Mouse (Mus musculus) liver, embryonic 13.5 days (tissue): ENCODE measurements around the gene Hmx3. TPM values are rescaled to one million over a fixed set of nuclear protein-coding genes. Genes with fewer than 3 reads are reported as not detected.

Experiments used
- ATAC-seq: fragments of 200-750 bp; cut with Nextera tagmentation; 2 replicates; pipeline ENCODE4 v1.8.0; 2017; ENCODE audit warnings: low read depth, mild to moderate bottlenecking, moderate number of reproducible peaks, moderate library complexity
- DNase-seq: peaks from one replicate; pipeline ENCODE4 v3.0.0; 2022
- H3K27ac ChIP-seq: fragments of 300-500 bp; sonication (generic); 2 replicates; pipeline ENCODE4 v1.5.1; 2015; ENCODE audit warnings: moderate library complexity, mild to moderate bottlenecking, inconsistent platforms
- H3K27me3 ChIP-seq: fragments of 300-500 bp; sonication (generic); 2 replicates; pipeline ENCODE4 v1.6.1; 2015; ENCODE audit warnings: mild to moderate bottlenecking, inconsistent platforms
- H3K36me3 ChIP-seq: fragments of 300-500 bp; sonication (generic); 2 replicates; pipeline ENCODE4 v1.6.1; 2015; ENCODE audit warnings: mild to moderate bottlenecking, inconsistent platforms
- H3K4me1 ChIP-seq: fragments of 300-500 bp; sonication (generic); replicated peaks from 2 replicates; pipeline ENCODE4 v1.6.1; 2015; ENCODE audit warnings: inconsistent platforms
- H3K4me2 ChIP-seq: fragments of 300-500 bp; sonication (generic); 2 replicates; pipeline ENCODE4 v1.6.1; 2015; ENCODE audit warnings: inconsistent platforms, mild to moderate bottlenecking, moderate library complexity
- H3K4me3 ChIP-seq: fragments of 300-500 bp; sonication (generic); replicated peaks from 2 replicates; pipeline ENCODE4 v1.5.1; 2015; ENCODE audit warnings: mild to moderate bottlenecking, inconsistent platforms
- H3K9ac ChIP-seq: fragments of 300-500 bp; sonication (generic); 2 replicates; pipeline ENCODE4 v1.6.1; 2015; ENCODE audit warnings: mild to moderate bottlenecking, inconsistent platforms
- H3K9me3 ChIP-seq: fragments of 300-500 bp; sonication (generic); replicated peaks from 2 replicates; pipeline ENCODE4 v1.6.1; 2016; ENCODE audit warnings: inconsistent platforms
- WGBS: fragments of 180-500 bp; shearing (Covaris S2); methylation state at CpG from one replicate; pipeline ENCODE4 v1.1.7; 2015; ENCODE audit not compliant: insufficient replicate concordance; 5-methylcytosine and 5-hydroxymethylcytosine counted together
- polyA plus RNA-seq: library from polyadenylated mRNA; unstranded; fragments of >200 nt; fragmentation: Nextera tagmentation; extraction: Ambion mirVana; gene quantifications from 2 replicates; pipeline ENCODE4 v1.2.1, GENCODE M21; 2015

The Hmx3 gene
- not detected in 2 replicates for polyA plus RNA-seq

DNA sequence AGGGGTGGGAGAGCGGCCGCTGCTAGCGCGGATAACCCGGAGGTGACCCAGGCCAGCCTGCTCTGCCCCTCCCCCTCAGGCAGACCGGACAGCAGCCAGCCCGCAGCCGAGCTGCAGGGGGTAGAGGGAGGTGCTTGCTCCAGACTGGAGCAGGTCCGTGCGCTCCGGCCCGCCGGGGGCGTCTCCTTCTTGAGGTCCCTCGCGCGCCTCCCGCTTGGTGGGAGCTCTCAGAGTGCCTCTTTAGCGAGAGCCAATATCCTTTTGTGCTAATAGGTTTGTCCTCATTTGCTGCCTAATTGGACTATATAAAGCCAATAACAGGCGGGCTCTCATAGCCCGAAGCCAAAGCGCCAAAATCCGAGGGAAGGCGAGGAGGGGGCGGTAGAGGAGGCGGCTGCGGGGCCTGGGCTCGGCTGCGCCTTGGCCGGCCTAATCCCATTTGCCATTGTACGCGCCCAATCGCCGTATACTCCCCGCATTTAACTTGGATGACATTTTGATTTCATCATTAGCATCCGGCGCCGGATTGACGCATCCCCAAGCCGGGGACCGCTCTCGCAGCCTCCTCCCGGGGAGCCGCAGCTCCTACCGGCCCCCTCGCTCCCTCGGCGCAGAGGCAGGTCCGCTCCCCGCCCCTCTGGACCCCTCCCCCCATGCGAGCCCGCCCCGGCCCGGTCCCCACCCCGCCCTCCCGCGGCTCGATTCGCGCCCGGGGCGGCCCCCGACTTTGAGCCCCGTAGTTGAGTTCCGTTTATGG, at the start of gene Hmx3:
Gene Hmx3 (plus strand): TSS at position 753 of the 757 bp plus-strand sequence.
- ATAC-seq (no peak), DNase-seq (no peak)
- Histone ChIP-seq H3K9me3 (no peaks in the 10 kb centered on the region), H3K36me3 (no peaks in the 10 kb centered on the region), H3K27me3 (peaks cover 100% of the 10 kb centered on the region), H3K9ac (no peak within 1 kb of the TSS), H3K27ac (no peak within 1 kb of the TSS), H3K4me1 (peaks cover 18% of the 10 kb centered on the region), H3K4me3 (peak within 1 kb of the TSS; percentile 37), H3K4me2 (peak within 1 kb of the TSS; percentile 53)
- under 1% methylated on average over 64 of the region's 65 CpGs for WGBS

DNA sequence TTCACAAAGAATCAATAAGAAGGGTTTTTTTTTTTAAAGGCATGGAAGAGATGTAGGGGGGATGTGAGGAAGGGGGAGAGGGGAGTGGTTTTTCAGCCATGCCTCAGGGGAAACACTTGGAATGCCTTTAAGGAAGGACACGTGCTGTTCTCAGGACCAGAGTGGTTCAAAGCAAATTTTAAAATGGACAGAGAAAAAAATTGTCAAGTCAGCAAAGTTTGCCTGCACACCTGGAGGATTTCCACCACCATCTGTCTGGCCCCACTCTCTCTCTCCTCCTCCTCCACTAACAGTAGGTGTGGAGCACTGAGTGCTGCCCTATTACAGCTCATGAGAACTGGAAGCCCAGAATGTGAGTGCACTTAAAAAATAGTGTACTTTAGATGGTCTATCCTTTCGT, 38.9 kb upstream of the Hmx3 start:
- Histone ChIP-seq H3K27ac (no peak overlapping the region), H3K4me1 (no peaks in the 10 kb centered on the region), H3K36me3 (no peaks in the 10 kb centered on the region), H3K4me3 (no peak overlapping the region), H3K4me2 (no peak overlapping the region), H3K9ac (no peak overlapping the region), H3K9me3 (no peaks in the 10 kb centered on the region), H3K27me3 (no peaks in the 10 kb centered on the region)
- no peak for DNase-seq
- ATAC-seq, result no peak
- 57% methylated on average over 2 of the region's 2 CpGs for WGBS

DNA sequence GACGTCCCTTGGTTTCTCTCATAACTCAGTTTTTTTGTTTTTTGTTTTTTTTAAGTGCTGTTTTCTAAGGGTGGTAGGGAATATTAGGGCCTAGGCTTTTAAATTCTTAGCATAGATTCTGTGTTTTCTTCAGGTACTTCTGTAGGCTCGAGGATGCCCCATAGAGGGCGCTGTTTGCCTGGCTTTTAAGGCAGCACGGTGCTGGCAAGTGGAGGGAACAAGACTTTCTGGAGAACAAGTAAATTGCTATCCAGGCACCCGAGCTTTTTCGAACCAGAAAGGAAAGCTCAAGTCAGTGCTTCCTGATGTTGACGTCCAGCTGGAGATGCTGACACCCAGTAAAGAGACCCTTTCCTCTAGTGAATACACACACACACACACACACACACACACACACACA, 2.7 kb upstream of the Hmx3 start:
- Histone ChIP-seq H3K27me3 (peaks cover 82% of the 10 kb centered on the region), H3K4me3 (no peak overlapping the region), H3K9ac (no peak overlapping the region), H3K9me3 (no peaks in the 10 kb centered on the region), H3K4me1 (peaks cover 18% of the 10 kb centered on the region), H3K4me2 (no peak overlapping the region), H3K36me3 (no peaks in the 10 kb centered on the region), H3K27ac (no peak overlapping the region)
- DNase-seq (peak; percentile 47), ATAC-seq (no peak)
- 0% methylated on average over 7 of the region's 7 CpGs for WGBS

DNA sequence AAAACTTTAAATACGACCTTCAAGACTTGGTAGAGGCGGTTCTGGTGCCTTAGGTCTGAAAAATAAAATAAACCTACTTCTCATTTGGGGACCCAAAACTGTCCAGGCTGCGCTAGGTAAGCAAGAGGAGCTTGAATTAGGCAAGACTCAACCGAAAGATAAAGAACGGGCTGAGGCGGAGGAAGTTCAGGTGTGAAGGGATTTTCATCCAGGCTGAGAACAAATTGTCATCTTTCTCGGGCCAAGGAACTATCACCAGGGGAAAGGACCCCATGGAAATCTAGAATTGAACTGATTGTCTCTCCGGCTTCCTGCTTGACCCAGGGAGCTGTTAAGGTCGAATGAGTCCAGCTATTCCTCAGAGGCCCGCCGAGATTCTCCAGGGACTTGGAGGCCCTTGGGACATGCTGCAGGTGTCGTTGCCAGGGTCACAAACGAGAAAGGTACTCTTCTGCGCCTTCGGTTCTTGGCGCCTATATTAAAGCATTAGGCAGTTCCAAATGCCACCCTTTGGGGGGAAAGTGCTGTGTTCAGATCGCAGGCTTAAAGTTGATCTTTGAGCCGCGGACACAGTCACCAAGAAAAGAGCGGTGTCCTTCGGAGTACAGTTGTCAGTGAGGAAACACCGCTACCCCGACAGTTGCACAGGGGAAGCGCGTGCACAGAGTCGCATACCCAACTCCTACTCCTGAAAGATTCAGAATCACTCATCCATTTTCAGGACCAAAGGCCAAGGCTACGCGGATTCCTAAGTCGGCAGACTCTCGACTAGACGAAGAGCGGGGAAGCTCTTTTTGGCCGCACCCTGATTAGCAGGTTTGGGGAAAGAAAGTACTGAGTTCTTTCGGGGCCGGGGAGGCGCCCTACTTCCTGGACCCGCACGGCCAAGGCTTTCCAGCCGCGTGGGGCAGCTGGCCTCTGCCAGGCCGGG, 1.2 kb upstream of the Hmx3 start:
- 3% methylated on average over 41 of the region's 41 CpGs for WGBS
- H3K27ac ChIP-seq, result no peak overlapping the region
- peak overlapping the region; percentile 53 for H3K4me2 ChIP-seq
- H3K9me3 ChIP-seq, result no peaks in the 10 kb centered on the region
- DNase-seq (no peak), ATAC-seq (no peak)
- H3K9ac ChIP-seq, result no peak overlapping the region
- no peaks in the 10 kb centered on the region for H3K36me3 ChIP-seq
- H3K27me3 ChIP-seq, result peaks cover 96% of the 10 kb centered on the region
- H3K4me1 ChIP-seq, result peaks cover 18% of the 10 kb centered on the region
- H3K4me3 ChIP-seq, result peak overlapping the region; percentile 37; the same call in 1 of the 2 replicates

DNA sequence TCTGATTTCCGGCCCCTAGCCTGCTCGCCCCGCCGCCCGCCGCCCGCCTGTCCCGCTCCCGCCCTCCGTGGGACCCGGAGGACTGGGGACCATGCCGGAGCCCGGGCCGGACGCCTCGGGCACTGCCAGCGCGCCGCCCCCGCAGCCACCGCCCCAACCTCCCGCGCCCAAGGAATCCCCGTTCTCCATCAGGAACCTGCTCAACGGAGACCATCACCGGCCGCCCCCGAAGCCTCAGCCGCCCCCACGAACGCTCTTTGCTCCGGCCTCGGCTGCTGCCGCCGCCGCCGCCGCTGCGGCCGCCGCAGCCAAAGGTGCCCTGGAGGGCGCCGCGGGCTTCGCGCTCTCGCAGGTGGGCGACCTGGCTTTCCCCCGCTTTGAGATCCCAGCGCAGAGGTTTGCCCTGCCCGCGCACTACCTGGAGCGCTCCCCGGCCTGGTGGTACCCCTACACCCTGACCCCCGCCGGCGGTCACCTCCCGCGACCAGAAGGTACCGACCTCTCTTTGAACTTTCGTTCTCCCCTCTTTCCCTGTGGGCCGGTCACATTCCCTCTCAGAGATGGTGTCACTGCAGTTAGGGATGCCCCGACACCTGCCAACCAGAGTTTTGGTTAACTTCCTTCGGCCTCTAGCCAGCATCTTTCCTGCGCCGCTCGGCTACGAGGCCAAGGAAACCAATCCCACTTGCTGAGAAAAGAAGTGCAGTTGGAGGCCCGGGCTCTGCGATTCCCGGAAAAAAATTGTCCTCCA, 380 bp downstream of the Hmx3 start:
- 2% methylated on average over 68 of the region's 71 CpGs for WGBS

DNA sequence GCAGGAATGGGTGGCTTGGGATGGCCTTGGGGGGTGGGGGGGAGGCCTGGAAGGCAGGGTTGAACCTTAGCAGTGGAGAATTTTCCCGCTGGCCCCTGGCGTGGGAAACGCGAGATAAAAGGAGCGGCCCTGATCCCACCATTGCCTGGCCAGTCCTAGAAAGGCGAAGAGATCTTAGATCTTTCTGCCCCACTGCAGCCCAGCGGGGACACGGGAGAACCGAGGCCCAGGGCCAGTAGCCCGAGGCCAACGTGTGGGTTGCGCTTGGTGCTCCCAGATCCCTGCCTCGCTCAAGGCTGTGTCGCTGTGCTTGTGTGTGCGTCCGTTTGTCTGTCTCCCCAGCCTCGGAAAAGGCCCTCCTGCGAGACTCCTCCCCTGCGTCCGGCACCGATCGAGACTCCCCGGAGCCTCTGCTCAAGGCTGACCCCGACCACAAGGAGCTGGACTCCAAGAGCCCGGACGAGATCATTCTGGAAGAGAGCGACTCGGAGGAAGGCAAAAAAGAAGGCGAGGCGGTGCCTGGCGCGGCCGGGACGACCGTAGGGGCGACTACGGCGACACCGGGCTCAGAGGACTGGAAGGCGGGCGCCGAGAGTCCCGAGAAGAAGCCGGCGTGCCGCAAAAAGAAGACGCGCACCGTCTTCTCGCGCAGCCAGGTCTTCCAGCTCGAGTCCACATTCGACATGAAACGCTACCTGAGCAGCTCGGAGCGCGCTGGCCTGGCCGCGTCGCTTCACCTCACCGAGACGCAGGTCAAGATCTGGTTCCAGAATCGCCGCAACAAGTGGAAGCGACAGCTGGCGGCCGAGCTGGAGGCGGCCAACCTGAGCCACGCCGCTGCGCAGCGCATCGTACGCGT, 1.2 kb downstream of the Hmx3 start:
- H3K4me1 ChIP-seq, result peaks cover 18% of the 10 kb centered on the region
- no peak overlapping the region for H3K27ac ChIP-seq
- no peak for ATAC-seq
- H3K27me3 ChIP-seq, result peaks cover 100% of the 10 kb centered on the region
- H3K36me3 ChIP-seq, result no peaks in the 10 kb centered on the region
- H3K4me3 ChIP-seq, result peak overlapping the region; percentile 37
- no peak overlapping the region for H3K9ac ChIP-seq
- peak overlapping the region; percentile 53 for H3K4me2 ChIP-seq
- 2% methylated on average over 75 of the region's 75 CpGs for WGBS
- no peaks in the 10 kb centered on the region for H3K9me3 ChIP-seq
- DNase-seq, result no peak

More for the DNA sequence above, 380 bp downstream of the Hmx3 start:
- H3K4me2 ChIP-seq, result peak overlapping the region; percentile 53
- no peak overlapping the region for H3K27ac ChIP-seq
- H3K9me3 ChIP-seq, result no peaks in the 10 kb centered on the region
- peaks cover 18% of the 10 kb centered on the region for H3K4me1 ChIP-seq
- no peak for ATAC-seq
- DNase-seq, result no peak
- no peak overlapping the region for H3K9ac ChIP-seq
- H3K27me3 ChIP-seq, result peaks cover 100% of the 10 kb centered on the region
- H3K36me3 ChIP-seq, result no peaks in the 10 kb centered on the region
- H3K4me3 ChIP-seq, result peak overlapping the region; percentile 37

DNA sequence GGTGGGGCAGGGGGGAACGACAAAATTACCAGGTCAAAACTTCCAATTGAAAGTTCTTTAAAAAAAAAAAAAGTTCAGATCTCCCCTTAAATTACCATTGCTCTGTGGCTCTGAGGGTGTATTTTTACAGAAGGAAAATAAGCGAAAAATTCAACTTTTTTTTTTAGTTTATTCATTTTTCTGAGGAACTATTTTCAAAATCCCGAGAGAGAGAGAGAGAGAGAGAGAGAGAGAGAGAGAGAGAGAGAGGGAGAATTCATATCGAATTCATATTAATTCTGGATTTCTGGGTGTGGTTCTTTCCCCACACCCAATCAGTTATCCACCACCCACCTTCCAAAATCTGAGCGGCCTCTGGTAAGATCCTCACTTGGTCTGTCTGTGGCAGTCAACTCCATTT, 2.2 kb downstream of the Hmx3 start:
- no peaks in the 10 kb centered on the region for H3K9me3 ChIP-seq
- DNase-seq, result no peak

DNA sequence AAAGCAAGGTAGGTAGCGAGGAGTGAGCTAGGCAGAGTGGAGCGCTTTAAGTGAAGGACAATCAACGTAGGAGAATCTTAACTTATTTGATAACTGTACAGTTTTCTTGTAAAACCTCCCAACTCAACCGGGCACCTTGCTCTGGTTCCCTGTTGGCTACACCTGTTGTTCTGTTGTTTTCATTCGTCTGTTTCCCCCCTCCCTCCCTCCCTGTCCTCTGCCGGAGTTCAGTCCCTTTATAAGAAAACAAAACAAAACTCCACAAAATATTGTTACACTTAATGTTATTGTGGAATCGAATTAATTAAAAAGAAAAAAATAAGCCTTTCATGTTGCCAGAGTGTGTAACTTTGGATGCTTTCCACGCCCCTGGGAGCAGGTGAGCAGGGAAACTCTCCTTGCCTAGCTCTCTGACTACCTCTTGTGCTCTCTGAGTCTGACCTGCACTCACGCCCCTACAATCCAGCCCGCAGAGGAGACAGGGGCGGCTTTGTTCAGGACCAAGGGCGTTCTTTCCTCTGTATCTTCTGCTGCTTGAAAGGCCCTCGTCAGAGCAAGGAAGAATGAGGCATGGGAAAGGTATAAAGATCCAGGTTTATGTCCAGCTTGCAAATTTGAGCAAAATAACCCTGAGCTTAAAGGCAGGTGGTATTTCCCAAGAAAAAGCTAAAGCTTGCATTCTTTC, 3.2 kb downstream of the Hmx3 start:
- Histone ChIP-seq H3K4me1 (peaks cover 18% of the 10 kb centered on the region), H3K36me3 (no peaks in the 10 kb centered on the region), H3K27me3 (peaks cover 100% of the 10 kb centered on the region), H3K4me2 (no peak overlapping the region), H3K9me3 (no peaks in the 10 kb centered on the region), H3K4me3 (no peak overlapping the region), H3K27ac (no peak overlapping the region), H3K9ac (no peak overlapping the region)
- ATAC-seq (no peak), DNase-seq (no peak)
- WGBS, result 3% methylated on average over 13 of the region's 13 CpGs

More for the DNA sequence above, 2.2 kb downstream of the Hmx3 start:
- under 1% methylated on average over 5 of the region's 5 CpGs for WGBS
- no peak overlapping the region for H3K4me3 ChIP-seq
- H3K27ac ChIP-seq, result no peak overlapping the region
- no peak overlapping the region for H3K9ac ChIP-seq
- no peak overlapping the region for H3K4me2 ChIP-seq
- peaks cover 18% of the 10 kb centered on the region for H3K4me1 ChIP-seq
- ATAC-seq, result no peak
- H3K27me3 ChIP-seq, result peaks cover 100% of the 10 kb centered on the region
- H3K36me3 ChIP-seq, result no peaks in the 10 kb centered on the region

DNA sequence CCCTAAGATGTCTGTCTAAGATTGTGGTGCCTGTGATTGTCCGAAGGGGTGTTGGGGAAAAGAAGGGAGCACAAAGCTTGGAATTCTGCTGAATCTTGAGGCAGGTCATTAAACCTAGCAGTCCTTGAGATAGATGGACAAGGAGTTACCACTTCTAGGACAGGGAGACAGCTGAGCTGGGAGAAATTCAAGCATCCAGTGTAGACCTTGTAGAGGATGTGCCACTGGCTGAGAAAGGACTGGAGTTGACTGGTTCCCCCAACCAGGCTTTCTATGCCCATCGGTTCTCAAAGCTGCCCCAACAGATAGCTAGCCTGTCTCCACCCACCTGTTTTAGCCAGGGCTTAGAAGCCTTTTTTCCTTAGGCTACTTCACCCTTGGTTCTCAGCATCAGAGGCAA, 3.8 kb downstream of the Hmx3 start:
- H3K36me3 ChIP-seq, result no peaks in the 10 kb centered on the region
- no peak for DNase-seq
- peaks cover 18% of the 10 kb centered on the region for H3K4me1 ChIP-seq

DNA sequence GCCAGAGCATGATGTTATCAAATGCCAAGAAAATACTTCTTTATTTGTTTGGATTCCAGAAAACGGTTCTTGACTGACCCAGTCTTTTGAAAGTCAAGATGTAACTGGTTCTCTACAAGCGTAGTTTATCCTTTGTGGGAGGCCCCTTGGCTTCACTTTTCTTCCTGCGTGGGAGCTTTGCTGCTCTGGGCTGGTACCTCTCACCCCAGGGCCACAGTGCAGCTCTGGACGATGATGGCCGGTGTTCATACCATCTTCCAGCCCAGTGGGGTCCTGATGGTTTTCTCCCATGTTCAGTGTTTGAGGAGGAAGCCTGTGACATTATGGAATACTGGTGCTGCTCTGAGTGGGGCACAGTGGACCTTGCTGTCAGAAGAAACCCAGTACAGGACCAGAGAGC, 4.8 kb downstream of the Hmx3 start:
- DNase-seq (no peak), ATAC-seq (no peak)
- 2% methylated on average over 5 of the region's 5 CpGs for WGBS
- Histone ChIP-seq H3K9ac (no peak overlapping the region), H3K27me3 (peaks cover 100% of the 10 kb centered on the region), H3K4me3 (no peak overlapping the region), H3K36me3 (no peaks in the 10 kb centered on the region), H3K4me1 (peaks cover 12% of the 10 kb centered on the region), H3K27ac (no peak overlapping the region), H3K4me2 (no peak overlapping the region), H3K9me3 (no peaks in the 10 kb centered on the region)

More for the DNA sequence above, 3.8 kb downstream of the Hmx3 start:
- H3K27me3 ChIP-seq, result peaks cover 100% of the 10 kb centered on the region
- no peak overlapping the region for H3K4me3 ChIP-seq
- no peaks in the 10 kb centered on the region for H3K9me3 ChIP-seq
- H3K9ac ChIP-seq, result no peak overlapping the region
- no peak overlapping the region for H3K4me2 ChIP-seq
- WGBS, result 7% methylated on average over 2 of the region's 2 CpGs
- ATAC-seq, result no peak
- H3K27ac ChIP-seq, result no peak overlapping the region
